Mouse (Mus musculus) Patski (cell line): Measurements from ENCODE around the gene Esrp2. TPM values are rescaled to one million over a fixed set of nuclear protein-coding genes. Genes with fewer than 3 reads are reported as not detected.

ENCODE experiments used
- ATAC-seq: fragments of 100-300 bp; one replicate; pipeline ENCODE4 v1.8.0; 2021
- CTCF ChIA-PET: fragments of 350-600 bp; sonication (Branson Sonifier 250); formaldehyde crosslinking; loops from one replicate; lab custom pipeline; 2022; ENCODE audit warnings: inconsistent platforms; lab: Charles Lee
- POLR2A ChIA-PET: fragments of 350-600 bp; sonication (Branson Sonifier 250); formaldehyde crosslinking; loops from one replicate; lab custom pipeline; 2022; ENCODE audit warnings: antibody characterized with exemption, inconsistent platforms; lab: Charles Lee
- DNase-seq: peaks from one replicate; pipeline ENCODE4 v3.0.0-alpha.2; 2011; ENCODE audit warnings: low read depth, low spot score
- H3K27me3 ChIP-seq: fragments of 371-371 bp; one replicate; pipeline ENCODE4 v1.5.1; 2021
- CTCF ChIP-seq: fragments of 100-300 bp; IDR thresholded peaks from one replicate; pipeline ENCODE4 v1.5.1; 2021
- in situ Hi-C: fragments of 300-500 bp; cut with MboI; formaldehyde crosslinking; loops from 3 replicates; pipeline ENCODE4 v1.11.1; 2018; ENCODE audit warnings: low pct_unique_long_range_greater_than_20kb, mixed read lengths
- polyA plus RNA-seq: library from polyadenylated mRNA; unstranded; gene quantifications from one replicate; pipeline ENCODE4 v1.2.3, GENCODE M21; 2021

Gene Esrp2
- polyA plus RNA-seq, 1 experiment from 2014 or later: 3.3 TPM

DNA sequence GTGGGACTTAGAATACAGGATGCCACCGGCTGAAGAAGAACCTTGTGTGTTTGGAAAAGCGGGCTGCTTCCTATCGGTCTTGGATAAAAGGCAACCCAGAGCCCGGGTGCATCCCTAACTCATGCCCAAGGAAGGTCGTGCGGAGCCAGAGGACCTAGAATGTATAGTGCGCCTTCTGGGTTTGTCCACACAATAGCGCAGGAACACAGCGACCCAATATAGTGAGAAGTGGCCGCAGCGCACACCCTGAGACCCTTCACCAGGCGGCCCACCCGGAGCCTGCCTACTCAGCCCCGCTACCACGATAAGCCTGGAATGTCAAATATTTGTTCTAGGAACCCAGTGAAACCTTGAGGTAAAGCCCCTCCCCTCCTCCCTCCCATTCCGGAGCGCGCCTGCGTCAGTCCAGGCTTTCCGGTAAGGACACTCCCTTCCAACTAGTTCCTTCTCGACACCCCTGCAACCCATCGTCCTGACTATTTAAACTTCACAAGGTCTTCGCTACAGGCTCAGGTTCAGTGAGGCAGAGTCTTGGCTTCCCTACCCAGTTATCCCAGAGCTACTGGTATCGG is 1.2 kb upstream of the Esrp2 start:
- DNase-seq (no peak), ATAC-seq (peak; percentile 49)
- POLR2A ChIA-PET: no interaction called here
- in situ Hi-C loops: loop anchor here (5.0 kb wide), 1 partner anchor 264 kb away; no protein-coding TSS in a partner anchor
- CTCF ChIA-PET: interaction anchor here (1.6 kb wide), 1 partner anchor 61 kb away, joined by 4 read pairs; no protein-coding TSS in a partner anchor
- H3K27me3 ChIP-seq: no peaks in the 10 kb centered on the region
- TF ChIP-seq CTCF: no peak

DNA sequence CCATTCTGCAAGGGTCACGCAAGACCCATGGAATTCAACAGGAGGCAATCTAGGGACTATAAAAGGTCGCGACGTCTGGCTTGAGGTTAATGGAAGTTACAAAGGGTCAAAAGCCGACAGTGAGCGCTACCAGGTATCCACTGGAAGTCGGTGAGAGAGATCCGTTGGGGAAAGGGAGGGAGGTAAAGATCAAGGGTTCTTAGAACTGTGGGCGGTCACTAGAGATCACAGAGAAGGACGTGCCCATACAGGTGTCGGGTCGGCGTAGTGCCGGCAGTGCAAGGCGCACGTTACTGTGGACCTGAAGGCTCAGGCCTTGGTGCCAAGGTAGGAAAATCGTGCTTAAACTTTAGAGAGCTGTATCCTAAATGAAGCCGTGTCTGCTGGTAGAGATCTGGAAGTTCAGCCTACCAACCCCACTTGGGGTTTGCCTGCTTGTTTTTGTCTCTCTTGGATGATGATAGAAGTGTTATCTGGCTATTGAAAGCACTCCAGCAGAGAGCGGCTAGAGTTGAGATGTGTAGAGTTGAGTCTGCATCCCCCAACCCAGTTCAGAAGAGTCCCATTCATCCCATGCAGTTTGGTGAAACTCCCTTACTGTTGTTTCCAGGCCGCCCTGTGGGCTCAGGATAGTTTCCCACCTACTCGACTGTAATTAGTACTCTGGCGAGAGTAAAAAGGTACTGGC is 588 bp upstream of the Esrp2 start:
- H3K27me3 ChIP-seq: no peaks in the 10 kb centered on the region
- CTCF ChIA-PET: no interaction called here
- ATAC-seq (no peak), DNase-seq (no peak)
- in situ Hi-C loops: loop anchor here (5.0 kb wide), 1 partner anchor 265 kb away; no protein-coding TSS in a partner anchor
- POLR2A ChIA-PET: no interaction called here
- no peak for TF ChIP-seq CTCF

DNA sequence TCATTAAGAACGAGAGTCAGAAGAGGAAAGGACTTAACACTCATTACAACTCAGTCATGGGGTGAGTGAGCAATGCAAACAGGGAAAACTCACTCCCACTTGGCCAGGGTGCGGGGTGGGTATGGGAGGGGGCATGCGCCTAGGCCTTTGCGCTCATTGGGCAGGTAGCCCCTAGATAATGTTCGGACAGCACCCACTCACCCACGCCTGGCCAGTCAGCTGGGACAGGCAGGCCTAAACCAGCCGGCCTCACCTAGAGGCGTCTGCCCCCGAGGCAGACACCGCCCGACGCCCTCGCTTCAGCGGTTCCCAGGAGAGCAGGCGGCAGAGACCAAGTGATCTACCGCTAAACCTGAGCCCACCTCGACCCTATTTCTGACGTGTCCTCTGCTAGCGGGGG is 1.1 kb downstream of the Esrp2 start:
- ATAC-seq (no peak), DNase-seq (no peak)
- ChIA-PET CTCF (no interaction called here), POLR2A (no interaction called here)
- no peak for TF ChIP-seq CTCF
- in situ Hi-C loops: loop anchor here (5.0 kb wide), 1 partner anchor 267 kb away; no protein-coding TSS in a partner anchor
- H3K27me3 ChIP-seq: no peaks in the 10 kb centered on the region

DNA sequence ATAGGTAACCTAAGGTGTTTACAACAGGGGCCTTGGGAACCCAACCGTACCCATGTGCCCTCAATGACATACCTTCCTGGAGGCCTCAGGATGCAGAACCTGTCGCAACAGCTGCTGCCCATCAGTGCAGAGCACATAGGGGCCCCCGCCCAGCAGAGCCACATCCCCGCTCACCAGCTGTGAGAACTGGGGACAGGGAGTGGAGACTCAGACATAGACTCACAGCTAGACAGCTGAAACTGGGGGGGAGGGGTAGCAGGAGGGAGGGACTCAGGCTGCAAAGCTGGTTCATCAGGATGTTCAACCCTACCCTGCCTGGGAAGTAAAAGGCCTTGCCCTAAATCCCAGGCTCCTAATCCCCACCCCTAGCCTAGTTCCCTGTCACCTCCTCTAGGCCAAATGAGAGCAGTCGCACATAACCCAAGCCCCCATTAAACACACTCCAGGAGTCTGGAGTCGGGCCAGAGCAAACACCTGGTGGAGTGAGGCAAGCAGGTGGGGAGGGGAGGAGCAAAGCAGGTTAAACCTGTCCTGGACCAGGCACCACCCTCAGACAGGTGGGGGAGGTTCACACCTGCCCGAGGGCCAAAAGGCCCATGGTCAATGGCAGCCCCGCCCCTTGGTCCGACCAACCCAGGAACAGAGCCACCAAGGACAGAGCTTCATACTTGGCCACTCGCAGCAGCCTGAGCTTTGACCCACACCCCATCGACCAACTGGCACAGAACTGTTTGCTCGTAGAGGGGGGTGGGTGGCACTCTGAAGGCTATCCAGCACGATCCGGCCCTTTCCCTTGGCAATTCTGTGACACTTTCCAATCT is 1.8 kb downstream of the Esrp2 start:
- DNase-seq: no peak
- no peaks in the 10 kb centered on the region for H3K27me3 ChIP-seq
- ChIA-PET CTCF (no interaction called here), POLR2A (no interaction called here)
- in situ Hi-C loops: loop anchor here (5.0 kb wide), 1 partner anchor 267 kb away; no protein-coding TSS in a partner anchor
- TF ChIP-seq CTCF: no peak
- no peak for ATAC-seq

DNA sequence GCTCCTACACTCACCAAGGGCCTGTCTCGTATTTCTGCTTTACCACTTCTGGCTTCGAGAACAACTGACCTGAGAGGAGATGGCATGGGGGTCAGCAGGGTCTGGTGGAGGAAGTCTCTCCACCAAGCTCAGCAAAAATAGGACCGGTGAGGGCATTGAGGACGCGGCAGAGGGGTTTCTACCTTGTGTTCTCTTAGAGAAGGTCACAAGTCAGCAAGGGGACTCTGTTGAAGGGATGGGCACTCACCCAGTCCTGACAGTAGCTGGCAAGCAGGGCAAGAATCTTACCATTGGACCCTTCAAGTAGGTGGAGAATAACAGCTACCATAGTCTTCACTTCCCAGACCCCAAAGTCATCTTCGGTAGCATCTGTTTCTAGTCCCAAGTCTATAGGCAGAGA is 2.8 kb downstream of the Esrp2 start:
- CTCF ChIA-PET: no interaction called here
- POLR2A ChIA-PET: no interaction called here
- no peak for DNase-seq
- TF ChIP-seq CTCF: no peak
- no peaks in the 10 kb centered on the region for H3K27me3 ChIP-seq
- in situ Hi-C loops: no loop called here
- no peak for ATAC-seq

DNA sequence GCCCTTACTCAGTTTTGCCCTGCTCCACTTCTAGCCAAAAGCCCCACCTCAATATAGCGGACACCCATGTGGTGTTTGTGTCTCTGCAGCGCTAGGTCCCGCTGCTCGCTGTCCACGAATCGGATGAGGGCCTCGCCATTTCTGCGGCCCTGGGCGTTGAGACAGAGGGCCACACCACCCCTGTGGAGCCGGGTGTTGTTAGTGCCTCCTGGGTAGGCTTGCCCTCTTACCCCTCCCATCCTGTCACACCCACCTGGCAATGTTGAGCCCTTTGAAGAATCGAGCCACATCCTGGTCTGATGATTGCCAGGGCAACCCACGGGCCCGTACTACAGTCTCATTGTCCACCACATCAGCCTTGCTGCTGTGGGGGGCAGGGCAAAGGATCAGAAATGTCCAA is 3.2 kb downstream of the Esrp2 start:
- ChIA-PET POLR2A (no interaction called here), CTCF (no interaction called here)
- no peak for ATAC-seq
- TF ChIP-seq CTCF: no peak
- H3K27me3 ChIP-seq: no peaks in the 10 kb centered on the region
- DNase-seq: no peak
- in situ Hi-C loops: no loop called here

DNA sequence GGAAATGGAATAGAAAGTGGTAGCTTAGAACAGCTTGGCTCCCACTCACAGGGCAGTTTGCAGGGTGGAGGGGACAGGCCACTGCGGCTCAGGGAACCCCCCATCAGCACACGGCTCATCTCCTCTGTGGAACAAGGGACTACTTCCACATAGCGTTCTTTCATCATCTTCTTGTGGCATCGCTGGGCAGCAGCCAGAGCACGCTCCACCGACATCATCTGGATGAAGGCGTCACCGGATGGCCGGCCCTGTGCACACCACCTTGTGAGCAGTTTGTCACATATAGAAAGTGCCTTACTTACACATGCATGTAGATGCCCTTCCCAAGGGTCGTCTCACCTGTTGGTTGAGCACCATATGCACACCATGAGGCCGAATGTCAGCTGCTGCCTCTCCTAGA is 4.4 kb downstream of the Esrp2 start:
- POLR2A ChIA-PET: no interaction called here
- DNase-seq: no peak
- H3K27me3 ChIP-seq: no peaks in the 10 kb centered on the region
- ATAC-seq: no peak
- TF ChIP-seq CTCF: no peak
- in situ Hi-C loops: no loop called here
- CTCF ChIA-PET: no interaction called here

DNA sequence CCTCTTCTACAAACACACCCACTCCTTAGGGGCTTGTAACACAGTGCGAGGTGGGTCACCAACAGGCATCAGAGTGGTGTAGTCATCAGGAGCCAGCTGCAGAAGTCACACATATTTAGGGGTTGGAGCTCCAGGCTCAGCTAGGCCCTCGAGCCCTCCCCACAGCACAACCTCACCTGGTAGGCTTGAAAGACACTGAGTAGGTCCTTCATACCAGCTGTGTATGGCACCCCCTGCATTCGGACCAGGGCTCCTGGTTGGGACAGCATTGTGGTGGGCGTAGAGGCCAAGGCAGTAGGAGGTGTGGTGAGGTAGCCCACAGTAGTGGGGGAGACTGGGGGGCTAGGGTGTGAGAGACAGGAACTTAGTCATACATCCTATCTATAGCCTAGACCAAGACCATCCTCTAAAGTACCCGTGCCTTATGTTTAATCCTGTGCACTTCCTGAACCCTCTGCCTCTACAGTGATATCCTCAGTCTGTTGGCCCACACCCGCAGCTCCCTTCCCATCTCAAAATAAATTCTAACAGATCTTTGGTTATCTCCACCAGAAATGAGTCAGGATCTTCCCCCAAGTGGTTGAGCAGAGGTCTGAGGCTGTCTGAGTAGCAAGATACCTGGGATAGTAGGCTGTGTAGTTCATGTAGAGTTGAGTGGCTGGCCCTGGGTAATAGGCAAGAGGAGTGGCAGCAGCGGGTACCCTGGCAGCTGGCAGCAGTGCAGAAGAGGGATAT is 5.1 kb downstream of the Esrp2 start:
- no peaks in the 10 kb centered on the region for H3K27me3 ChIP-seq
- ATAC-seq (no peak), DNase-seq (no peak)
- no peak for TF ChIP-seq CTCF
- ChIA-PET CTCF (no interaction called here), POLR2A (no interaction called here)
- in situ Hi-C loops: no loop called here

DNA sequence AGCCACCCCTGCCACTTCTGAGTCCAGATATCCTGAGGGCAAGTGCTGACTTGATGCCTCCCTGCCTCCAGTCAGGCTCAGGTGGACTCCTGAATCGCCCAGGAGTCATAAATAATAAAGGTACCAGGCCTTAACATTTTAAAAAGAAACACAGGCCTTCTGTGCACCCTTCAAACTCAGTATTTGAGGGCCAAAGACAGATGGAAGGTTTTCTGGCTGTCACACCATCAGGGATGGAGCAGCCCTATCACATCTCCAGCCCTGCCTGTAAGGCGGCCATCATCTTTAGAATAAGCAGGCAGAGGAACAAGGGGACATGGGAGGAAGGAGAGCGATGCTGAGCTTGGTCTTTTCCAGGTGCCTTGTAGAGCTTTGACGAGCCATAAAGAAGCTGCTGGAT is 5.8 kb downstream of the Esrp2 start:
- in situ Hi-C loops: no loop called here
- no peak for DNase-seq
- H3K27me3 ChIP-seq: no peaks in the 10 kb centered on the region
- ChIA-PET CTCF (no interaction called here), POLR2A (no interaction called here)
- no peak for ATAC-seq
- TF ChIP-seq CTCF: no peak

DNA sequence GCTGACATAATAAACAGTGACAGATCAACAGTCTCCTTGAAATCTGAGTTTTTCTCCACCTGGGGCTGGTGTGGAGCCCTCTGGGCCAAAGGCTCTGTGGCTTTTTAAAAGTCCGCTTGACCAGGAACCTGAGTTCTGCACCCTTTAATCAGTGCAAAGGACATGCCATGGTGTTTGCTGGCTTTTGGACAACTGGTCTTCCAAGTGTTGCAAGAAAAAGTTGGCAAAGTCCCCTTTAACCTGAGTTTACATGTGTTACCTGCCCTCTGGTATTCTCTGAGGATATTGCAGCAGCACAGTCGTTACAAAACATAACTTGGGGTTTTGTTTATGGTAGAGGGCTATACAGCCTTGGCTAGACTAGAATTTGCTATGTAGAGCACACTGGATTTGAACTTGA is 6.3 kb downstream of the Esrp2 start:
- ATAC-seq (no peak), DNase-seq (no peak)
- in situ Hi-C loops: no loop called here
- POLR2A ChIA-PET: no interaction called here
- TF ChIP-seq CTCF: no peak
- no peaks in the 10 kb centered on the region for H3K27me3 ChIP-seq
- CTCF ChIA-PET: no interaction called here
